Mouse (Mus musculus): ENCODE measurements around the gene Pde7b. TPM values are rescaled to one million over a fixed set of nuclear protein-coding genes. Genes with fewer than 3 reads are reported as not detected.

The Pde7b gene
- polyA plus RNA-seq, 1 experiment from 2014 or later = 1.5 TPM

DNA sequence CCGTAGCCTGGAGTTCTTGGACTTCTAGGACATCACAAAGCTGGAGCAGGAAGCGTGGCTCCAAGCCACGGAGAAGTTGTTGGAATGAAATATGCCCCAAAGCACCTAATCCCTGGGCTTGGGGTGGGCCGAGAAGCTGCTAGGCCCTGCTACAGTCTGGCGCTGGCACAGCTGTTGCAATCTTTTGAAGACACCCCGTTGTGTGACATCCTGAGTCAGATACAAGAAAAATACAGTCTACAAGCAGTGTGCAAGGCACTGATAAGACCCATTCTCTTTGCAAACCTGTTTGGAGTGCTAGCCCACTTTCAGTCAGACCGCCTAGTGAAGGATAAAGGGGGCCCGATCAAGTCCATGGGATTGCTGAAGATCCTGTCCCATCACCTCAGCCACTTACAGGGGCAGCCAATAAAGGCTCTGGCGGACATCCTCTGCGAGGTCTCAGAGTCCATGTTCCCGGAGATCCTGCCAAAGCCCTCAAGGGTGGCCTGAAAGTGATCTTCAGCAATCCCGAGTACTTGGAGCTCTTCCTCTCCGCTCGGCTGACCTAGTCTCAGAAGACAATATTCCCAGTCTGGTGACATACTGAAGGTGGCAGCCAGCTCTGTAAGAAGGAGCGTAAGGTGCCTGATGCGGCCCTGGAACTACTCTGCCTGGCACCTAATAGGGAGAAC, 99.0 kb downstream of the Pde7b start:
- H3K4me1 ChIP-seq (replicated peaks; ENCODE audit: control insufficient read depth, insufficient read depth, low read length) = no peaks in the 10 kb centered on the region
- ATAC-seq = no peak
- no peak for TF ChIP-seq CTCF (IDR thresholded peaks at IDR 0.05; ENCODE audit: low read depth)
- H3K4me2 ChIP-seq (replicated peaks; ENCODE audit: low read depth) = no peak overlapping the region
- no peaks in the 10 kb centered on the region for H3K9me3 ChIP-seq (ENCODE audit: control insufficient read depth)
- no peaks in the 10 kb centered on the region for H3K27me3 ChIP-seq (replicated peaks; ENCODE audit: control insufficient read depth, insufficient read depth, low read length)
- H3K4me3 ChIP-seq (ENCODE audit: low read depth, low read length) = no peak overlapping the region
- no peaks in the 10 kb centered on the region for H3K36me3 ChIP-seq (ENCODE audit: control insufficient read depth, insufficient read depth)
- 94% methylated on average over 16 of the region's 16 CpGs for WGBS
- H3K9ac ChIP-seq (ENCODE audit: low read depth, low read length) = no peak overlapping the region
- H3K27ac ChIP-seq (ENCODE audit: low read depth, low read length) = no peak overlapping the region

DNA sequence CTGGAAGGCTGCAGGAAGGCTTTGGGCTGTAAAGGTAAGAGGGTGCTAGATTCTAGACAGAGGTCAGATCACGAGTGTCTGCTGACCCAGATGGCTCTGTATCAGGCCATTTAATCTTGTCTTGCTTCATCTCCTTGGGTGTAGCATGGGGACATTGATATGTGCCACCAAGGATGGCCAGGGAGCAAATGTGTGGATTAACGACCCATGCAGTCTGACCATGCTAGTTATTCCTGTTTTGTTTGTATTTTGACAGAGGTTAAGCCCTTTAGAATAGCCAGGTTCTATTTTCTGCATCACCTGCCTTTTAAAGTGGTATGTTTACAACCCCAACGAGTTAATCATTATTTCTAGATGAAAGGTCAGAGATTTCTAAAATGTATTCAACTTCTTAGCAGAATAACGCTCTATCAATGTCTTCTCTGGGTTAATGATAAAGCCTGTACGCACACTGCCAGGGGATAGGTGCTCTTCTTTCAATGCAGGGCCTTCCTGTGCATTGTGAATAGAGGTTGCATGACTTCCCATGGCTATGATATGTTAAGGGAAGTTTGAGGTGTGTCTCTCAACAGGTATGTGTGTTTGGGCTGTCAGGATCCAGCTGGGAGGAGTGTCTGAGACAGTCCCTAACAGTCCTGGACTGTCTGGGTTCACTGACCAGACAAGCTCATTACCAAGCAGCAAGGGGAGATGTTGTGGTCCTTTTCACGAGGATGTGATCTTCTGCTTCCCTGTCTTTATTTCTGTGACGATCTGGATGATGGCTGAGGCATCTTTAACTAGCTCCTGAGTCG, 103.0 kb downstream of the Pde7b start:
- 36% methylated on average over 8 of the region's 8 CpGs for WGBS
- H3K9ac ChIP-seq (ENCODE audit: low read depth, low read length) = no peak overlapping the region
- ATAC-seq = peak; percentile 57
- H3K4me2 ChIP-seq (replicated peaks; ENCODE audit: low read depth) = 0 out of 2 replicates have a peak overlapping the region, but pooled peaks have one; percentile 6
- H3K4me3 ChIP-seq (ENCODE audit: low read depth, low read length) = no peak overlapping the region
- no peaks in the 10 kb centered on the region for H3K4me1 ChIP-seq (replicated peaks; ENCODE audit: control insufficient read depth, insufficient read depth, low read length)
- TF ChIP-seq CTCF (IDR thresholded peaks at IDR 0.05; ENCODE audit: low read depth) = no peak
- no peaks in the 10 kb centered on the region for H3K9me3 ChIP-seq (ENCODE audit: control insufficient read depth)
- H3K36me3 ChIP-seq (ENCODE audit: control insufficient read depth, insufficient read depth) = no peaks in the 10 kb centered on the region
- peak overlapping the region; percentile 43 for H3K27ac ChIP-seq (ENCODE audit: low read depth, low read length)
- no peaks in the 10 kb centered on the region for H3K27me3 ChIP-seq (replicated peaks; ENCODE audit: control insufficient read depth, insufficient read depth, low read length)

DNA sequence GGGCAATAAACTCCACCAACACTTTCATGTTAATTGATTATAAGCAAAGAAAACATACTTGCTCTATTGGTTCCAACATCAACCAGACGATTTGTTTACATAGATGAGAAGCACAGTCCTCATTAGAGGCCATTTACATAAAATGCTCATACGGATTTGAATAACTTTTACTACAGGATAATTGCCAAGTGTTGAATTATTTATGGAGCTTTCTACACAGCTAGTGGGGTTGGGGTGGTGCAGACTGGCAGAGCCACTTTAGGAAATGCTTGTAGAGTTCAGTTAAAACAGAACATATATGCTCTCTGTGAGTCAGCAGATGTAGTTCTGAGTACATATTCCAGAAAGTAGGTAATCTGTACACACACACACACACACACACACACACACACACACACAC, 118.9 kb downstream of the Pde7b start:
- Histone ChIP-seq H3K27me3 (replicated peaks; ENCODE audit: control insufficient read depth, insufficient read depth, low read length) (no peaks in the 10 kb centered on the region), H3K4me2 (replicated peaks; ENCODE audit: low read depth) (no peak overlapping the region), H3K4me1 (replicated peaks; ENCODE audit: control insufficient read depth, insufficient read depth, low read length) (no peaks in the 10 kb centered on the region), H3K36me3 (ENCODE audit: control insufficient read depth, insufficient read depth) (no peaks in the 10 kb centered on the region), H3K9me3 (ENCODE audit: control insufficient read depth) (no peaks in the 10 kb centered on the region), H3K9ac (ENCODE audit: low read depth, low read length) (no peak overlapping the region), H3K4me3 (ENCODE audit: low read depth, low read length) (no peak overlapping the region), H3K27ac (ENCODE audit: low read depth, low read length) (no peak overlapping the region)
- WGBS = 62% methylated on average over 2 of the region's 2 CpGs
- TF ChIP-seq CTCF (IDR thresholded peaks at IDR 0.05; ENCODE audit: low read depth) = no peak
- ATAC-seq = no peak

GRCm38 (mm10) chr10:20595107-20595810, 129.6 kb downstream of the Pde7b start:
- no peaks in the 10 kb centered on the region for H3K27me3 ChIP-seq (replicated peaks; ENCODE audit: control insufficient read depth, insufficient read depth, low read length)
- H3K36me3 ChIP-seq (ENCODE audit: control insufficient read depth, insufficient read depth) = no peaks in the 10 kb centered on the region
- WGBS = 55% methylated on average over 5 of the region's 5 CpGs
- no peaks in the 10 kb centered on the region for H3K4me1 ChIP-seq (replicated peaks; ENCODE audit: control insufficient read depth, insufficient read depth, low read length)
- no peak overlapping the region for H3K4me2 ChIP-seq (replicated peaks; ENCODE audit: low read depth)
- no peaks in the 10 kb centered on the region for H3K9me3 ChIP-seq (ENCODE audit: control insufficient read depth)
- H3K27ac ChIP-seq (ENCODE audit: low read depth, low read length) = no peak overlapping the region
- TF ChIP-seq CTCF (IDR thresholded peaks at IDR 0.05; ENCODE audit: low read depth) = no peak
- H3K9ac ChIP-seq (ENCODE audit: low read depth, low read length) = no peak overlapping the region
- H3K4me3 ChIP-seq (ENCODE audit: low read depth, low read length) = no peak overlapping the region
- ATAC-seq = no peak

DNA sequence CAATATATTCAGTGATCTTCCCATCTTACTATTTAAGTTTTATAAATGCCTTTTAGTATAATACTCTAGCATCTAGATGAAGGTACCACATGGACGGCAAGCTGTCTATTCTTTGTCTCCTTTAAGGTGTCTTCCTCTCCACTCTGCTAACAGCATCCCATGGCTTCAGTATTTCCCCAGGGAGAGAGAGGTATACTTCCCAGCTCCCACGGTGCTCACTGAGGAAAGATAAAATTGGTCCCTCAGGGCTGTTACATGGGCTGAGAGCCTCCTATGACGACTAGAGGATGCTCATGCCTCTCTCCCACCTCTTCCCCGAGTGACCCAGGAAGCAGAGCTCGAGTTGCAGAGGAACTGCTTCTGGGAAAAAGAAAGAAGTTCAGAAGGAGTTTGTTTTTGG, 130.9 kb downstream of the Pde7b start:
- Histone ChIP-seq H3K4me2 (replicated peaks; ENCODE audit: low read depth) (no peak overlapping the region), H3K4me1 (replicated peaks; ENCODE audit: control insufficient read depth, insufficient read depth, low read length) (no peaks in the 10 kb centered on the region), H3K4me3 (ENCODE audit: low read depth, low read length) (no peak overlapping the region), H3K27me3 (replicated peaks; ENCODE audit: control insufficient read depth, insufficient read depth, low read length) (no peaks in the 10 kb centered on the region), H3K36me3 (ENCODE audit: control insufficient read depth, insufficient read depth) (no peaks in the 10 kb centered on the region), H3K9ac (ENCODE audit: low read depth, low read length) (no peak overlapping the region), H3K9me3 (ENCODE audit: control insufficient read depth) (no peaks in the 10 kb centered on the region), H3K27ac (ENCODE audit: low read depth, low read length) (no peak overlapping the region)
- TF ChIP-seq CTCF (IDR thresholded peaks at IDR 0.05; ENCODE audit: low read depth) = no peak
- ATAC-seq = no peak
- 54% methylated on average over 5 of the region's 5 CpGs for WGBS

DNA sequence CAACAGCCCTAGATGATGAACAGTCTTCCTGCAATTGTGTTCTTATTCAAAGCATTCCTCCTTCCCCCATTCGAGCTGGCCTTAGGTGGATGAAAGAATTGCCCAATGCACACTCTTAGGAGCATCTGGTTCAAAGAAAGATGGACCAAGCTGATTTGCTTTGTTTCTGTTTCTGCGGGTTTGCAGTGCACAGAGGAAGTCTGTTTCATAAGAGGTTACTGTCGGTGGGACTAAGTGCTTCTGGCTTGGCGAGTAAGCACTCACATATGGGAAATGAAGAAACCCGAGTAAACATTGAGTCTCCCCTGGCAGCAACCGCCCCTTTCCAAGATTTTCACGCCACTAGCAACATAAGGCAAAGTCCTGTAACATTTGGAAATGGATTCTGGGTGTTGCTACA, 134.8 kb downstream of the Pde7b start:
- 16% methylated on average over 7 of the region's 7 CpGs for WGBS
- Histone ChIP-seq H3K4me1 (replicated peaks; ENCODE audit: control insufficient read depth, insufficient read depth, low read length) (no peaks in the 10 kb centered on the region), H3K4me2 (replicated peaks; ENCODE audit: low read depth) (no peak overlapping the region), H3K27ac (ENCODE audit: low read depth, low read length) (no peak overlapping the region), H3K9me3 (ENCODE audit: control insufficient read depth) (no peaks in the 10 kb centered on the region), H3K36me3 (ENCODE audit: control insufficient read depth, insufficient read depth) (no peaks in the 10 kb centered on the region), H3K27me3 (replicated peaks; ENCODE audit: control insufficient read depth, insufficient read depth, low read length) (no peaks in the 10 kb centered on the region), H3K9ac (ENCODE audit: low read depth, low read length) (no peak overlapping the region), H3K4me3 (ENCODE audit: low read depth, low read length) (no peak overlapping the region)
- no peak for ATAC-seq
- TF ChIP-seq CTCF (IDR thresholded peaks at IDR 0.05; ENCODE audit: low read depth) = no peak

All from intestine, postnatal 0 days (tissue).